15 mouse cellular contexts compared by ENCODE assay signal in the genomic region with DNA sequence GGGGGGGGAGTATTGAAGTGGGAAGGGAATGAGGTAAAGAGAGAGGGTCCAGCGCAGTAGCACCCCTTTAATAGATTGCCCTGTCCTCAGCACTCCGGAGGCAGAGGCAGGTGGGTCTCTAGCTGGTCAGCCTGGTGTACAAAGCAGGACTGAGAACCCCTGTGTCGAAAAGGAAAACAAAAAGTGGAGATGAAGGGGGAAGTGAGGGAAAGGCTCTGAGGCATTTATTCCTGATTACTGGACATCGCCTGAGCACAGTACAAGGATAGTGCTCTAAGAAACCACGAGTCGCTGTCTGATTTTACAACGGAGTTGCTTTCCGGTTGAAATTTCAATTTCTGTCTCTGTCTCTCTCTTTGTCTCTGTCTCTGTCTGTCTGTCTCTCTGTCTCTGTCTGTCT. TPM values are rescaled to one million over a fixed set of nuclear protein-coding genes. Genes with fewer than 3 reads are reported as not detected.
DNase-seq lines count a peak whose midpoint lies in the region; ATAC-seq and TF ChIP-seq lines count a peak whose summit lies in the region.
"Had no signal": no experiment of that assay in that cellular context is flagged by ENCODE, and none has a peak within 500 bp of the region (broad histone marks: within the 10 kb centered on the region; RNA-seq: fewer than 3 reads in every experiment).

No protein-coding gene starts in this region.

- H3K9ac ChIP-seq in heart, embryonic 14.5 days (ENCODE audit: low read length) = no peak overlapping the region
- no peak overlapping the region for H3K9ac ChIP-seq in lung, embryonic 16.5 days (ENCODE audit: low read length)
- H3K9ac ChIP-seq in liver, embryonic 12.5 days = no peak overlapping the region
- no peak overlapping the region for H3K9ac ChIP-seq in stomach, postnatal 0 days (ENCODE audit: low read length)
- H3K9ac ChIP-seq: liver, embryonic 14.5 days had no signal

- H3K27ac ChIP-seq in heart, embryonic 14.5 days (replicated peaks in 1 of 2; ENCODE audit: control insufficient read depth in 1 of 2, insufficient read depth in 1 of 2, low read depth in 2 of 2, low read length in 2 of 2) = no peak overlapping the region
- H3K27ac ChIP-seq in lung, embryonic 16.5 days (ENCODE audit: low read length) = no peak overlapping the region
- no peak overlapping the region for H3K27ac ChIP-seq in liver, embryonic 12.5 days
- H3K27ac ChIP-seq in stomach, postnatal 0 days (replicated peaks) = no peak overlapping the region
- H3K27ac ChIP-seq: left cerebral cortex, adult 2 months; liver, embryonic 14.5 days had no signal

- intact Hi-C loops in heart, postnatal 25 days (cut with DNase I) = no loop called here

- no peak for ATAC-seq in heart, embryonic 14.5 days (ENCODE audit: insufficient number of reproducible peaks, insufficient read depth, low FRiP score, low read depth)
- ATAC-seq in lung, embryonic 16.5 days (ENCODE audit: low read depth) = peak; percentile 23; the same call in 1 of the 2 replicates
- no peak for ATAC-seq in liver, embryonic 12.5 days
- no peak for ATAC-seq in stomach, postnatal 0 days (ENCODE audit: low FRiP score, low TSS enrichment)
- ATAC-seq in megakaryocyte progenitor cell, adult 5-6 weeks (replicated peaks; ENCODE audit: poor library complexity) = no peak

- no peaks in the 10 kb centered on the region for H3K36me3 ChIP-seq in heart, embryonic 14.5 days (ENCODE audit: control insufficient read depth, insufficient read depth, low read length)
- H3K36me3 ChIP-seq in lung, embryonic 16.5 days (ENCODE audit: control insufficient read depth, insufficient read depth, low read length) = no peaks in the 10 kb centered on the region
- H3K36me3 ChIP-seq in liver, embryonic 12.5 days = no peaks in the 10 kb centered on the region
- no peaks in the 10 kb centered on the region for H3K36me3 ChIP-seq in stomach, postnatal 0 days (ENCODE audit: control insufficient read depth, insufficient read depth, low read length)

- H3K4me1 ChIP-seq in heart, embryonic 14.5 days (ENCODE audit: control insufficient read depth in 2 of 2, insufficient read depth in 2 of 2, low read length in 2 of 2) = peaks cover 0 to 13% of the 10 kb centered on the region in 2 experiments; a peak in 1 of 4 replicates
- no peaks in the 10 kb centered on the region for H3K4me1 ChIP-seq in lung, embryonic 16.5 days (replicated peaks; ENCODE audit: control insufficient read depth, insufficient read depth, low read length)
- H3K4me1 ChIP-seq in liver, embryonic 12.5 days = peaks cover 13% of the 10 kb centered on the region
- no peaks in the 10 kb centered on the region; the same call in 1 of the 2 replicates for H3K4me1 ChIP-seq in stomach, postnatal 0 days (replicated peaks; ENCODE audit: control insufficient read depth, insufficient read depth)

- 9% methylated on average over 8 of the region's 8 CpGs for WGBS in heart, embryonic 14.5 days
- WGBS in lung, embryonic 16.5 days = 7% methylated on average over 8 of the region's 8 CpGs
- 4% methylated on average over 8 of the region's 8 CpGs for WGBS in liver, embryonic 12.5 days (ENCODE audit: insufficient replicate concordance)
- WGBS in stomach, postnatal 0 days = 9% methylated on average over 8 of the region's 8 CpGs

- H3K9me3 ChIP-seq in heart, embryonic 14.5 days (ENCODE audit: control insufficient read depth, low read length) = no peaks in the 10 kb centered on the region
- H3K9me3 ChIP-seq in lung, embryonic 16.5 days (ENCODE audit: control insufficient read depth, low read length) = no peaks in the 10 kb centered on the region
- no peaks in the 10 kb centered on the region for H3K9me3 ChIP-seq in liver, embryonic 12.5 days (replicated peaks)
- H3K9me3 ChIP-seq in stomach, postnatal 0 days (ENCODE audit: control insufficient read depth, low read length) = no peaks in the 10 kb centered on the region

- H3K27me3 ChIP-seq in heart, embryonic 14.5 days (ENCODE audit: control insufficient read depth, insufficient read depth, low read length) = peaks cover 96% of the 10 kb centered on the region
- H3K27me3 ChIP-seq in lung, embryonic 16.5 days (ENCODE audit: control insufficient read depth, insufficient read depth, low read depth, low read length) = peaks cover 85% of the 10 kb centered on the region
- H3K27me3 ChIP-seq in liver, embryonic 12.5 days (replicated peaks) = peaks cover 97% of the 10 kb centered on the region
- peaks cover 15% of the 10 kb centered on the region for H3K27me3 ChIP-seq in stomach, postnatal 0 days (ENCODE audit: control insufficient read depth, insufficient read depth, low read length)

- no peak for TF ChIP-seq CTCF in stomach, postnatal 0 days (IDR thresholded peaks at IDR 0.05; ENCODE audit: low read depth)

- no peak for TF ChIP-seq EP300 in stomach, postnatal 0 days (optimal IDR thresholded peaks at IDR 0.05)

- peak overlapping the region; percentile 62; the same call in 1 of the 2 replicates for H3K4me2 ChIP-seq in heart, embryonic 14.5 days (ENCODE audit: low read length)
- no peak overlapping the region for H3K4me2 ChIP-seq in lung, embryonic 16.5 days (ENCODE audit: low read depth, low read length)
- H3K4me2 ChIP-seq in liver, embryonic 12.5 days = peak overlapping the region; percentile 67
- no peak overlapping the region for H3K4me2 ChIP-seq in stomach, postnatal 0 days (replicated peaks; ENCODE audit: low read depth)

- DNase-seq in heart, postnatal 25 days (ENCODE audit: low spot score) = no peak
- DNase-seq in lung, postnatal 4 days = no peak
- no peak for DNase-seq in stomach, postnatal 0 days (ENCODE audit: low spot score)
- DNase-seq: adrenal gland, postnatal 36 days; cerebellum, adult 11-12 months; heart, postnatal 14 days; kidney, postnatal 14 days had no signal

- peak overlapping the region in 1 of 2 experiments; percentile 25; a peak in 1 of 4 replicates for H3K4me3 ChIP-seq in heart, embryonic 14.5 days (ENCODE audit: control insufficient read depth in 1 of 2, insufficient read depth in 1 of 2, low read depth in 1 of 2, low read length in 2 of 2)
- H3K4me3 ChIP-seq in lung, embryonic 16.5 days (ENCODE audit: low read length) = no peak overlapping the region
- 0 out of 2 replicates have a peak overlapping the region, but pooled peaks have one; percentile 40 for H3K4me3 ChIP-seq in liver, embryonic 12.5 days
- 0 out of 2 replicates have a peak overlapping the region, but pooled peaks have one; percentile 1 for H3K4me3 ChIP-seq in stomach, postnatal 0 days (ENCODE audit: low read depth, low read length)
- H3K4me3 ChIP-seq: left cerebral cortex, adult 2 months had no signal

RNA-seq across cellular contexts. Expression of a gene that starts 0.4 kb away (rescaled TPM):
- 2.4 and 3.1 TPM in 2 replicates for polyA plus RNA-seq in heart, embryonic 14.5 days (2014; fragmentation: Nextera tagmentation; extraction: Ambion mirVana)
- total RNA-seq in heart, postnatal 25 days (2021) = 1 to 10 TPM; 1.1 to 1.7 TPM
- polyA plus RNA-seq in lung, embryonic 16.5 days (2015; fragmentation: Nextera tagmentation; extraction: Ambion mirVana) = 5.0 and 5.4 TPM in 2 replicates
- 2.0 and 2.1 TPM in 2 replicates for polyA plus RNA-seq in liver, embryonic 12.5 days (2016; fragmentation: Nextera tagmentation; extraction: Ambion mirVana)
- polyA plus RNA-seq in stomach, postnatal 0 days (2015; fragmentation: Nextera tagmentation; extraction: Ambion mirVana) = 7.5 and 8.9 TPM in 2 replicates
- total RNA-seq in megakaryocyte progenitor cell, adult 5-6 weeks (2015) = 0.47 TPM in 1 of 2 replicates, not detected in the other
- total RNA-seq in megakaryocyte progenitor cell, adult 5-6 weeks (2017) = 0.25 and 0.71 TPM in 2 replicates
- total RNA-seq: left cerebral cortex, adult 2 months had no signal

RNA-seq across cellular contexts. Expression of a gene that starts 0.9 kb away (rescaled TPM):
- polyA plus RNA-seq in heart, embryonic 14.5 days (2014; fragmentation: Nextera tagmentation; extraction: Ambion mirVana) = not detected in 2 replicates
- not detected for total RNA-seq in heart, postnatal 25 days (2021)
- not detected in 2 replicates for polyA plus RNA-seq in lung, embryonic 16.5 days (2015; fragmentation: Nextera tagmentation; extraction: Ambion mirVana)
- 0.37 TPM in 1 of 2 replicates, not detected in the other for polyA plus RNA-seq in liver, embryonic 12.5 days (2016; fragmentation: Nextera tagmentation; extraction: Ambion mirVana)
- polyA plus RNA-seq in stomach, postnatal 0 days (2015; fragmentation: Nextera tagmentation; extraction: Ambion mirVana) = not detected in 2 replicates
- not detected in 2 replicates for total RNA-seq in megakaryocyte progenitor cell, adult 5-6 weeks (2015)
- total RNA-seq in megakaryocyte progenitor cell, adult 5-6 weeks (2017) = not detected in 2 replicates
- total RNA-seq: adrenal gland, postnatal 36 days; heart, postnatal 14 days; left cerebral cortex, adult 2 months had no signal
- polyA plus RNA-seq: liver, embryonic 14.5 days; small intestine, adult 2 months; testis, adult 2 months had no signal

RNA-seq across cellular contexts. Expression of a gene that starts 9.2 kb away (rescaled TPM):
- 0.57 TPM in 1 of 2 replicates, not detected in the other for polyA plus RNA-seq in heart, embryonic 14.5 days (2014; fragmentation: Nextera tagmentation; extraction: Ambion mirVana)
- not detected for total RNA-seq in heart, postnatal 25 days (2021)
- not detected in 2 replicates for polyA plus RNA-seq in lung, embryonic 16.5 days (2015; fragmentation: Nextera tagmentation; extraction: Ambion mirVana)
- not detected in 2 replicates for polyA plus RNA-seq in liver, embryonic 12.5 days (2016; fragmentation: Nextera tagmentation; extraction: Ambion mirVana)
- not detected in 2 replicates for polyA plus RNA-seq in stomach, postnatal 0 days (2015; fragmentation: Nextera tagmentation; extraction: Ambion mirVana)
- not detected in 2 replicates for total RNA-seq in megakaryocyte progenitor cell, adult 5-6 weeks (2015)
- total RNA-seq in megakaryocyte progenitor cell, adult 5-6 weeks (2017) = not detected in 2 replicates
- total RNA-seq: heart, postnatal 14 days; left cerebral cortex, adult 2 months had no signal
- polyA plus RNA-seq: liver, embryonic 14.5 days; small intestine, adult 2 months had no signal

Comparison
In these comparisons a context has a peak if more than half of its experiments do, and no peak if none do; other contexts are left out.
1. H3K4me2 ChIP-seq: peak in heart, embryonic 14.5 days (single experiment) and liver, embryonic 12.5 days (single experiment); none in lung, embryonic 16.5 days (single experiment) and stomach, postnatal 0 days (single experiment).